Mouse (Mus musculus): ENCODE results near the gene Rbck1.

The Rbck1 gene

GRCm38 (mm10) chr2:152332101-152332825 is at the start of gene Rbck1:
Rbck1 (minus strand) TSS chr2:152332653.
- DNase-seq = peak; percentile 87

GRCm38 (mm10) chr2:152376345-152376741 is 43.9 kb upstream of the Rbck1 start, which contains the start of gene Nrsn2:
Nrsn2 (minus strand) TSS chr2:152376638.
- no peak for DNase-seq

- DNase-seq = no peak
These were observed 43.3 kb upstream of the Rbck1 start for GRCm38 (mm10) chr2:152375652-152376344.

GRCm38 (mm10) chr2:152373547-152373946 is 41.1 kb upstream of the Rbck1 start:
- DNase-seq = no peak

- DNase-seq = no peak
These were observed 40.2 kb upstream of the Rbck1 start for GRCm38 (mm10) chr2:152372661-152373060.

- DNase-seq = peak; percentile 62
These were observed 39.7 kb upstream of the Rbck1 start for GRCm38 (mm10) chr2:152372104-152372503.

GRCm38 (mm10) chr2:152368532-152369140 is 36.2 kb upstream of the Rbck1 start:
- peak; percentile 79 for DNase-seq

GRCm38 (mm10) chr2:152367917-152368316 is 35.5 kb upstream of the Rbck1 start:
- no peak for DNase-seq

GRCm38 (mm10) chr2:152363245-152364147 is 31.0 kb upstream of the Rbck1 start:
- DNase-seq = peak; percentile 70

GRCm38 (mm10) chr2:152361193-152361592 is 28.7 kb upstream of the Rbck1 start:
- no peak for DNase-seq

GRCm38 (mm10) chr2:152360271-152360775 is 27.9 kb upstream of the Rbck1 start:
- DNase-seq = peak; percentile 35

- peak; percentile 32 for DNase-seq
These were observed 27.2 kb upstream of the Rbck1 start for GRCm38 (mm10) chr2:152359616-152360015.

GRCm38 (mm10) chr2:152358977-152359376 is 26.5 kb upstream of the Rbck1 start:
- peak; percentile 42 for DNase-seq

- no peak for DNase-seq
These were observed 24.8 kb upstream of the Rbck1 start for GRCm38 (mm10) chr2:152357254-152357653.

GRCm38 (mm10) chr2:152349842-152350540 is 17.5 kb upstream of the Rbck1 start:
- no peak for DNase-seq

- DNase-seq = no peak
These were observed 16.8 kb upstream of the Rbck1 start for GRCm38 (mm10) chr2:152349205-152349604.

GRCm38 (mm10) chr2:152347722-152348121 is 15.3 kb upstream of the Rbck1 start:
- no peak for DNase-seq

- no peak for DNase-seq
These were observed 14.5 kb upstream of the Rbck1 start for GRCm38 (mm10) chr2:152346776-152347465.

GRCm38 (mm10) chr2:152345393-152345792 is 12.9 kb upstream of the Rbck1 start:
- DNase-seq = no peak

- no peak for DNase-seq
These were observed 12.5 kb upstream of the Rbck1 start for GRCm38 (mm10) chr2:152344909-152345308.

- peak; percentile 42 for DNase-seq
These were observed 11.9 kb upstream of the Rbck1 start for GRCm38 (mm10) chr2:152344361-152344760.
